Mouse (Mus musculus): ENCODE results near the gene Cldn11.
"Not testable (repeated sequence)": the region's sequence is repeated elsewhere in the genome, so short reads cannot be mapped to it uniquely, and the experiment has no call there.

Gene Cldn11

GRCm38 (mm10) chr3:31149706-31150105 is at the start of gene Cldn11:
TSS of gene Cldn11 (plus strand) at chr3:31149920.
- DNase-seq (ENCODE audit: extremely low read depth, low read depth, low spot score): no peak

DNA sequence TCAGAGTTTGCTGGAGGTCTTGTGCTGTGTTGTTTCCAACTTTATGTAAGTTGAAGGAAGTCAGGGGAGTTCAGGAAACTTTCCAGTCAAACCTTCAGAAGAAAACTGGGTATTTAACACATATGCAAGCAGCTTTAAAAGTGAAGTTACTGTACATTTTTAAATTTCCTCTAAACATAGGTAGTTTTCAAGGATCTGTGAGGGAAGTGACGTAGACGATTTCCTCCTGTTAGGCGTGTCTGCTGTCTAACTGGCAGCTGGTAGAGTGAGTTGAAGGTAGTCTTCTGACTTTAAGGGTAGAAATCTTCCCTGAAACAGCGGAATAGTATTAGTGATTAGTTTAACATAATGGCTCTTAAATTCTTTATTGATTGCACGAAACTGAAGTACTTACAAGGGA is 49.7 kb upstream of the Cldn11 start:
- no peak for DNase-seq (ENCODE audit: extremely low read depth, low read depth, low spot score)

DNA sequence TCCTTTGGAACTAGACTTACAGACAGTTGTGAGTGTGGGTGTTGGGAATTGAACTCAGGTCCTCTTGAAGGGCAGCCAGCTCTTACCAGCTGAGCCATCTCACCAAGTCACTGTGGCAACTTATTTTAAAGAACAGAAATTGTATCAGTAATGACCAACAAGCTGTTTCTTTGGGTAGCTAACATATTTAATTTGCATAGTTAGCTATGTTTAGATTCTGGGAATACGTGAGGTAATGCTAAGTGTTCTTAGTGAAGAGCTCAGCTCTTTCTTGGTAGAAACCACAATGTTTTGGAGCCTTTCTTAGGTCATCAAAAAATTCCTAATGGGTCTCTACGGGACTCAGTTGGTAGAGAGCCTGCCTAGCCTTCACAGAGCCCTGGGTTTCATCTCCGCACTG is 48.9 kb upstream of the Cldn11 start:
- no peak for DNase-seq (ENCODE audit: extremely low read depth, low read depth, low spot score)

- no peak for DNase-seq (ENCODE audit: extremely low read depth, low read depth, low spot score)
Measured at GRCm38 (mm10) chr3:31104936-31105335, 44.8 kb upstream of the Cldn11 start.

DNA sequence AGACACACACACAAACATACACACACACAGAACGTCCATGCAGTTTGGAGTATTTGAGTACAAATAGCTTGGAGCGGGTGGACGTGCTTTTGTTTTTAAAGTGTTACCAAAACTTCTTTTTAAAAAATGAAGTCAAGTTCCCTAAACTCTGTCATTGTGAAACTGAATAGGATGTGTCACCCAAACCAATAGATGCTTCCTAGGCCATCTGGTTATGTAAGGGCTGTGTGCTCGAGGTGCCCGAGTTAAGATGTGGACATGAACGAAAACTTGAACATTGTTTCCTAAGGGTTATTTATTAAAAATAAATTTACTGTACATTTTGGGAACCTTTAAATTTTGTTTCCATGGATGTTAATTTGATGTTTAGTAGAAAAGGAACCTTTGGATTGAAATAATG is 43.1 kb upstream of the Cldn11 start:
- no peak for DNase-seq (ENCODE audit: extremely low read depth, low read depth, low spot score)

DNA sequence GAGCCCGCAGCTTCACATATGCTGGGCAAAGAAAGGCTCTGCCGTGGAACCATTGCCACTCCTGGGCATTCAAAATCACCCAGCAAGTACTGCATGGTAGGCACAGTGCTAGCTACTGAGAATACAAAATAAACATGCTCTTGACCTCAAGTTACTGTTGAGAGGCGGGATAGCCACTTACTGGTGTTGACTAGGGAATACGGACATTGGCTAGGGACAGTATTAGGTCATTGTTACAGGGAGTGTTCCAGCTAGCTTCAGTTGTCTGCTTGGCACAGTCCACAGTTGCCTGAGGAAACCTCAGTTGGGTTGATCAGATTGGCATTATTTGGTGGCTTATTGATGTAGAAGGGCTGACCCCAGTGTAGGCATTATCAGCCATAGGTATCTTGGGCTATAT is 42.0 kb upstream of the Cldn11 start:
- no peak for DNase-seq (ENCODE audit: extremely low read depth, low read depth, low spot score)

DNA sequence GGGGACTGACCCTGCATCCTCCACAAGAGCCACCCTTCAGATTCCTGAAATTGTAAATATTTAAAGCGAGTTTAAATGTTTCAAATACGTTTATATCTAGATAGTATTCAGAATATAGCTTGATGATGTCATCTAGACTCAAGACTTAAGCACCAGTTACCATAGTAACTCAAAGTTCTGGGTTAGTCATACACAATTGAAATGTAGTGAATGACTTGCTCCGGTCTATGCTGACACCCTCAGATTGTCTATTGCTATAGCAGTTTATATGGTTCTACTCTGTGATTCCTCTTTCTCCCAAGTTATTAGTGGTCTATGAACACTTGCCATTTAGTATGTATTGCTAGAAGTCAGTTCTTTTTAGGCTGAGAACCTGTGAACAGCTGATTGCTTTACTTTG is 40.6 kb upstream of the Cldn11 start:
- no peak for DNase-seq (ENCODE audit: extremely low read depth, low read depth, low spot score)

DNA sequence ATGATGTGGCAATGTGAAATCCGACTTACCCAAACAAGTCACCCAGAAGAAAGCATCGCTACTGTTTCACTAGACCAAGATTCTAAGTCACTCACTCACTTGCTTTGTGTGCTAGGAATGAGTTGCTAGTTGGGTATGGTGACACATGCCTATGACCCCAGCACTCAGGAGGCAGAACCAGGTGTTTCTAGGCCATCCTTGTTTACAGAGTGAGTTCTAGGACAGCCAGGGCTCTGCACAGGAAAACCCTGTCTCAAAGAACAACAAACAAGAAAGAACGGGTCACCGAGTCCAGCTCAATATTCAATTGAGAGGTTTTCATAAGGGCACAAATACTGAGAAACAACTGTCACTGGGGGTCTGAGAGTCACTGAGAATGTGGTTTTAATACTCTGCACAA is 26.6 kb upstream of the Cldn11 start:
- DNase-seq (ENCODE audit: extremely low read depth, low read depth, low spot score): no peak

DNA sequence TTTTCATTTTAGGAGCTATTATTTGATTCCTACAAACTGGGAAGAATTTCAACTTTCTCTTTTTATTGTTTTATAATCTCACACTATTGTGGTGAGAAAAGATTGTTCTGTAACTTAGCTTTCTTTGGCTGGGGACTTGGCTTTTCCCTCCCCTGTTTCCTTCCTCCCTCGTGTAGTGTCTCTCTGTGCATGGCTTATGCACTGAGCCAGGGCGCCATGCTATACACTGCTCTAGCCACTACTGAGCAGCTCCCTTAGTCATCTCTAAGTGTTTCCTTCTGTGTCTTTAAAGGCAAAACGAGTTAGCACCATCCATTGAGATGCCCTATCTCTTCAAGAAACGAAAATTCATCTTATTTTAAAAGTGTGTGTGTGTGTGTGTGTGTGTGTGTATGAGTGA is 23.4 kb upstream of the Cldn11 start:
- DNase-seq (ENCODE audit: extremely low read depth, low read depth, low spot score): no peak

GRCm38 (mm10) chr3:31126848-31127247 is 22.9 kb upstream of the Cldn11 start:
- DNase-seq (ENCODE audit: extremely low read depth, low read depth, low spot score): no peak

- no peak for DNase-seq (ENCODE audit: extremely low read depth, low read depth, low spot score)
Measured at GRCm38 (mm10) chr3:31129766-31130165, 20.0 kb upstream of the Cldn11 start.

DNA sequence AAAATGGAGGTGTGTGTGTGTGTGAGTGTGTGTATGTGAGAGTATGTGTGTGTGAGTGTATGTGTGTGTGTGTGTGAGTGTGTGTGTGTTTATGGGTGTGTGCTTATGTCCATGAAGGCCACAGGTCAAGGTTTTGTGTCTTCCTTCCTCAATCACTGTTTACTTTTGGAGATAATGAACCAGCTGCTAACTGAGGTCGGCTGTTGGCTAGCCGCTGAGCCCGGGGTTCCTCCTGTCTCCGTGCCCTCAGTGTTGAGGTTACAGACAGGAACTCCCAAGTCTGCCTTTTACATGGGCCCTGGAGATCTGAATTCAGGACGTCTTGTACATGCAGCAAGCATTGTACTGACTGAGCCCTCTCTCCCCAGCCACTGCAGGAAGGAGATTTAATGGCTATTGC is 16.1 kb upstream of the Cldn11 start:
- no peak for DNase-seq (ENCODE audit: extremely low read depth, low read depth, low spot score)

DNA sequence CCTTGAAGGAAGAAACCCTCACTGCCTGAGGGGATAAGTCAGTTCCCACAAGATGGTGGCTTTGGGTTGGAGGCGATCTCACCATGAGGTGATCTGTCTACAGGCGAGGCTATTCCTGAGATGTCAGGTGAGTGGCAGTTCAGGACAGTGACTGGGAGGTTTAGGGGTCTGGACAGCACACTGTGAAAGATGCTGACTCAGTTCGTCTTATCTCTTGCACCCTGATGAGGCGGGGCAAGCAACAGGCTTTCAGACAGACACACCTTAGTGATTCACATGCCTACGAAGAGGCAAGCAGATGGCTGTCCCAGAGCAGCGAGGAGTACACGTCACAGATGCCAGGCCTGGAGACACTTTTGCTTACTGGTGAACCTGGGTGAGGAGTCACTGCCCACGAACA is 15.5 kb upstream of the Cldn11 start:
- DNase-seq (ENCODE audit: extremely low read depth, low read depth, low spot score): no peak

DNA sequence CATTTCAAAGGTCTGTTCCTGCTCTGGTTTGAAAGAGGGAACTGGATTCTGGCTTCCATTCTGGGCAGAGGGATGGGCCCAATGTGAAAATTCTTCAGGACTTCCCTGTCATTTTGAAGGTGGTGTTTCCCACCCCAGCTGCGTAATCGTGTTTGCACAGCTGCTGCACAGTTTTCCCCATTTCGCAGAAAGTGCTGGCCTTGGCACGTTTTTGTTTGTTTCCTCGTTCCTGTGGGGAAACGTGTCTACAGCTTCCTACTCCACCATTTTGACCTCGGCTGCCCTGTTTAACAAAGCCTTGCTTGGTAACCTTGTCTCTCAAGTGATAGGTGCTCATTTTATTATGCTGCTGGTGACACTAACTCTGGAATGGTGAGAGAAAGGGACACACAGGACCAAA is 15.0 kb upstream of the Cldn11 start:
- no peak for DNase-seq (ENCODE audit: extremely low read depth, low read depth, low spot score)

DNA sequence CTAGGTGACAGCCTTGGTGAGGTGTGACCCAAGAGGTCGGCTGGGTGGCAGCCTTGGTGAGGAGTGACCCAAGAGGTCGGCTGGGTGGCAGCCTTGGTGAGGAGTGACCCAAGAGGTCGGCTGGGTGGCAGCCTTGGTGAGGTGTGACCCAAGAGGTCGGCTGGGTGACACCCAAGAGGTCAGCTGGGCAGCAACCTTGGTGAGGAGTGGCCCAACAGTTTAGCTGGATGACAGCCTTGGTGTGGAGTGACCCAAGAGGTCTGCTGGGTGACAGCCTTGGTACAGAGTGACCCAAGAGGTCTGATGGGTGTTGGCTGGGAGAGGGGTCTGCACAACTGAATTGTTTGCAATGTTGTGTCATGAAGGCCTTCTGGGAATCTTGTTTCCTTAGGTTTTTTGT is 13.1 kb upstream of the Cldn11 start:
- DNase-seq (ENCODE audit: extremely low read depth, low read depth, low spot score): not testable (repeated sequence)

- no peak for DNase-seq (ENCODE audit: extremely low read depth, low read depth, low spot score)
Measured at GRCm38 (mm10) chr3:31138454-31139424, 11.0 kb upstream of the Cldn11 start.

GRCm38 (mm10) chr3:31141621-31142020 is 8.1 kb upstream of the Cldn11 start:
- no peak for DNase-seq (ENCODE audit: extremely low read depth, low read depth, low spot score)

DNA sequence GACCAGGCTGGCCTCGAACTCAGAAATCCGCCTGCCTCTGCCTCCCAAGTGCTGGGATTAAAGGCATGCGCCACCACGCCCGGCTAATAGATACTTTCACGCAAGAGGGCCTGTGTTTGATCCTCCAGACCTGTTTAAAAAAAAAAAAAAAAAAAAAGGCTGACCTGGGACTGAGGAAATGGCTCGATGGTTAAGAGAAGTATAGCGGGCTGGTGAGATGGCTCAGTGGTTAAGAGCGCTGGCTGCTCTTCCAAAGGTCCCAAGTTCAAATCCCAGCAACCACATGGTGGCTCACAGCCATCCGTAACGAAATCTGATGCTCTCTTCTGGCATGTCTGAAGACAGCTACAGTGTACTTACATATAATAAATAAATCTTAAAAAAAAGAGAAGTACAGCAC is 4.5 kb upstream of the Cldn11 start:
- DNase-seq (ENCODE audit: extremely low read depth, low read depth, low spot score): not testable (repeated sequence)

DNA sequence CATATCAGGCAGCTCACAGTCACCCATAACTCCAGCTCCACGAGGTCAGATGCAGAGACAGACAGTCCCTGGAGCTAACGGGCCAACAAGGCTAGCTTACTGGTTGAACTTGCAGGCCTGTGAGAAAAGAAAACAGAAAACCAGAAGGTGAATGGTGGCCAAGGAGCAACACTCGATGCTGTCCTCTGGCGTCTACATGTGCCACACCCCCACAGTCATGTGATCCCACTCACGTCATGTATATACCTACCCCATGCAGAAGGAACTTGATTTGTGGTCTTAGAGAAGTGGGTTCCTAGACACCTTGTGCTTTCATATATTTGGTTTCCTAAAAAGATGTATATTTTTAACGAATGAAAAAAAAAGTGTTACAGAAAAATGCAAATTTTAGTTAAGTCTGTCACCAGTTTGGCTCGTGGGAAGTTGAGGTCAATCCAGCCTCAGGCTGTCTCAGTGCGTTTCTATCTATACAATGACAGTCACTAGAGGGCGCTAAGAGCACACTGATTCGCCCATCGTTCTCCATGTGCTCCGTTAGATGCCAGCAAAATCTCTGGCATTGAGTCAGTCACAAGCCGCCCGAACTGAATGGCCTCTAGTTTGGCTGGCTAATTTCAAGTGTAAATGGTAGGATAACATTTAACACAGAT is 4.0 kb upstream of the Cldn11 start:
- DNase-seq (ENCODE audit: extremely low read depth, low read depth, low spot score): peak; percentile 16

GRCm38 (mm10) chr3:31148595-31148994 is 1.1 kb upstream of the Cldn11 start:
- DNase-seq (ENCODE audit: extremely low read depth, low read depth, low spot score): no peak

GRCm38 (mm10) chr3:31152108-31152507 is 2.4 kb downstream of the Cldn11 start:
- no peak for DNase-seq (ENCODE audit: extremely low read depth, low read depth, low spot score)

DNA sequence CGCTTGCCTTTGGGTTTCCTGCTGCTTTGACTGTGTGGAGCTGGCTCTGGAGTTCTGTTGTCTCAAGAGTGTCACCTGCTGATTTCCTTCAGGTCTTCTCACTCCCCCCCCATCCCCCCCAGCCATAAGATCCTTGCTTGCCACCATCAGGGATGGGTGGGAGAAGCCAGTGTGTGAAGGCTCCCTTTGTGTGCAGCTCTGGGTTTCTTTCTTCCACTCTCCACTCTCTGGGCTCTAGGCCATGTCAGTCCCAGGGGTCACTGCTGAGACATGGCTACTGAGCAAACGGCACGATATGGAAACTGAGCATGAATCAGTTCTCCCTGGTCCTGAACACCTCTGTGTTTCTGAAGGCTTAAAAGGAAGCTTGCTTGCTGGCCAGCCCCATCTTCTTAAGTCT is 6.4 kb downstream of the Cldn11 start:
- DNase-seq (ENCODE audit: extremely low read depth, low read depth, low spot score): no peak
